Mouse (Mus musculus): ENCODE measurements around the gene Cfap97.

- no peak for TF ChIP-seq CTCF (IDR thresholded peaks at IDR 0.05; ENCODE audit: control insufficient read depth, insufficient read depth, insufficient replicate concordance, low read depth, low read length)
- no peak for TF ChIP-seq POLR2A (IDR thresholded peaks at IDR 0.05; ENCODE audit: control insufficient read depth, low read depth, low read length)
Observed at GRCm38 (mm10) chr8:46137843-46138596, 13.6 kb upstream of the Cfap97 start.
